Mouse (Mus musculus) hindbrain, embryonic 13.5 days (tissue): ENCODE measurements at regions not wholly inside any gene's neighbourhood (a gene's known extent, or its start where the extent isn't known, plus 50 kb on each side); places are given as distances from the start of the nearest gene placed in this dataset.
"Not testable (repeated sequence)": the region's sequence is repeated elsewhere in the genome, so short reads cannot be mapped to it uniquely, and the experiment has no call there.

Source experiments
- ATAC-seq: fragments of 200-750 bp; cut with Nextera tagmentation; 2 replicates; pipeline ENCODE4 v1.8.0; 2017; ENCODE audit warnings: moderate TSS enrichment; ENCODE audit not compliant: low FRiP score
- H3K27ac ChIP-seq: fragments of 300-500 bp; sonication (generic); 2 replicates; pipeline ENCODE4 v1.5.1; 2015; ENCODE audit warnings: inconsistent platforms, mild to moderate bottlenecking, moderate library complexity
- H3K27me3 ChIP-seq: fragments of 300-500 bp; sonication (generic); 2 replicates; pipeline ENCODE4 v1.6.1; 2015; ENCODE audit warnings: mild to moderate bottlenecking, inconsistent platforms
- H3K36me3 ChIP-seq: fragments of 300-500 bp; sonication (generic); 2 replicates; pipeline ENCODE4 v1.6.1; 2015; ENCODE audit warnings: mild to moderate bottlenecking, inconsistent platforms
- H3K4me1 ChIP-seq: fragments of 300-500 bp; sonication (generic); replicated peaks from 2 replicates; pipeline ENCODE4 v1.6.1; 2015; ENCODE audit warnings: inconsistent platforms
- H3K4me2 ChIP-seq: fragments of 300-500 bp; sonication (generic); 2 replicates; pipeline ENCODE4 v1.6.1; 2015; ENCODE audit warnings: inconsistent platforms, mild to moderate bottlenecking, moderate library complexity
- H3K4me3 ChIP-seq: fragments of 300-500 bp; sonication (generic); 2 replicates; pipeline ENCODE4 v1.5.1; 2015; ENCODE audit warnings: mild to moderate bottlenecking, inconsistent platforms
- H3K9ac ChIP-seq: fragments of 300-500 bp; sonication (generic); 2 replicates; pipeline ENCODE4 v1.6.1; 2015; ENCODE audit warnings: mild to moderate bottlenecking, inconsistent platforms
- H3K9me3 ChIP-seq: fragments of 300-500 bp; sonication (generic); 2 replicates; pipeline ENCODE4 v1.6.1; 2016; ENCODE audit warnings: inconsistent platforms
- WGBS: fragments of 180-500 bp; shearing (Covaris S2); methylation state at CpG from one replicate; pipeline ENCODE4 v1.1.7; 2015; 5-methylcytosine and 5-hydroxymethylcytosine counted together

GRCm38 (mm10) chr13:62293331-62293730 is 89.6 kb downstream of the Gm3604 start:
- not testable (repeated sequence) for H3K36me3 ChIP-seq, H3K9ac ChIP-seq, H3K4me3 ChIP-seq, H3K4me2 ChIP-seq, H3K27me3 ChIP-seq, H3K27ac ChIP-seq, ATAC-seq, H3K4me1 ChIP-seq
- 92% methylated on average over 9 of the region's 9 CpGs for WGBS
- H3K9me3 ChIP-seq = peaks cover 23% of the 10 kb centered on the region

GRCm38 (mm10) chr13:62286891-62287290 is 96.1 kb downstream of the Gm3604 start:
- Histone ChIP-seq H3K27me3 (no peaks in the 10 kb centered on the region), H3K36me3 (no peaks in the 10 kb centered on the region), H3K4me3 (no peak overlapping the region), H3K9me3 (peaks cover 52% of the 10 kb centered on the region), H3K27ac (no peak overlapping the region), H3K9ac (no peak overlapping the region), H3K4me1 (no peaks in the 10 kb centered on the region), H3K4me2 (no peak overlapping the region)
- ATAC-seq = no peak
- 80% methylated on average over 1 of the region's 1 CpGs for WGBS
